Mouse (Mus musculus) liver, postnatal 0 days (tissue): ENCODE results near the gene Dph2.

Source experiments
- CTCF ChIP-seq: sonication (generic); IDR thresholded peaks from 2 replicates; pipeline ENCODE4 v1.5.1; 2016; ENCODE audit warnings: antibody characterized with exemption, low read depth
- EP300 ChIP-seq: IDR thresholded peaks from 2 replicates; pipeline ENCODE4 v1.6.1; 2016; ENCODE audit warnings: antibody characterized with exemption, low read depth, mild to moderate bottlenecking

DNA sequence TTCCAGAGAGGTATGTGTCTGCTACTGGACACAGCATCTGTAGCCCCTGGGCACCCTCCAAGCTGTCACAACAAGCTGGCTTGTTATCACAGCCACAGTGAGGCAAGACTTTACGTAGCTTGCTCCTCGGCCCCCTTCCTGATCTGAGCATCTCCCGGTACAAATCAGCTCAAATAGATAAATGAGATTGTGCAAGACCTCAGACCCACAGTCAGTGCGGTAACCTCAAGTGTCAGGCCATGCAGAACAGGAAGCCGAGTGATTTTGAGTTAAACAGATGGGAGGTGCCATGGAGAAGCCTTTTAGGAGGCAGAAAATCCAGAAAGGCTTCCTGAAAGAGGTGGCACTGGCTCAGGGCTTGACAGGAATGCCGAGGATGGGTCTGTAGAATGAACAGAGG is 24.8 kb downstream of the Dph2 start:
- no peak for TF ChIP-seq CTCF
- TF ChIP-seq EP300: no peak
